Mouse (Mus musculus) hindbrain, embryonic 16.5 days (tissue): ENCODE measurements around the gene Vti1a. TPM values are rescaled to one million over a fixed set of nuclear protein-coding genes. Genes with fewer than 3 reads are reported as not detected.

Source experiments
- ATAC-seq: fragments of 200-750 bp; cut with Nextera tagmentation; 2 replicates; pipeline ENCODE4 v1.8.0; 2017; ENCODE audit warnings: moderate TSS enrichment, moderate library complexity
- H3K27ac ChIP-seq: fragments of 300-500 bp; sonication (generic); 2 replicates; pipeline ENCODE4 v1.5.1; 2014; ENCODE audit warnings: low read depth, mild to moderate bottlenecking, control low read depth, low read length, moderate library complexity
- H3K27me3 ChIP-seq: fragments of 300-500 bp; sonication (generic); replicated peaks from 2 replicates; pipeline ENCODE4 v1.6.1; 2014; ENCODE audit warnings: low read length; ENCODE audit not compliant: control insufficient read depth, insufficient read depth
- H3K36me3 ChIP-seq: fragments of 300-500 bp; sonication (generic); 2 replicates; pipeline ENCODE4 v1.6.1; 2014; ENCODE audit warnings: mild to moderate bottlenecking, low read length, moderate library complexity, mixed read lengths; ENCODE audit not compliant: control insufficient read depth, insufficient read depth
- H3K4me1 ChIP-seq: fragments of 300-500 bp; sonication (generic); 2 replicates; pipeline ENCODE4 v1.6.1; 2014; ENCODE audit warnings: low read depth, low read length; ENCODE audit not compliant: control insufficient read depth, insufficient read depth
- H3K4me2 ChIP-seq: fragments of 300-500 bp; sonication (generic); 2 replicates; pipeline ENCODE4 v1.6.1; 2014; ENCODE audit warnings: mild to moderate bottlenecking, low read length, control low read depth, moderate library complexity
- H3K4me3 ChIP-seq: fragments of 300-500 bp; sonication (generic); 2 replicates; pipeline ENCODE4 v1.5.1; 2014; ENCODE audit warnings: mild to moderate bottlenecking, low read length, control low read depth, moderate library complexity
- H3K9ac ChIP-seq: fragments of 300-500 bp; sonication (generic); 2 replicates; pipeline ENCODE4 v1.6.1; 2014; ENCODE audit warnings: low read depth, mild to moderate bottlenecking, control low read depth, low read length, moderate library complexity
- H3K9me3 ChIP-seq: fragments of 300-500 bp; sonication (generic); 2 replicates; pipeline ENCODE4 v1.6.1; 2014; ENCODE audit warnings: mild to moderate bottlenecking, low read length, moderate library complexity; ENCODE audit not compliant: control insufficient read depth
- WGBS: fragments of 180-500 bp; shearing (Covaris S2); extraction: QIAGEN DNeasy Blood & Tissue Kit; methylation state at CpG from one replicate; pipeline ENCODE4 v1.1.7; 2014; 5-methylcytosine and 5-hydroxymethylcytosine counted together
- polyA plus RNA-seq: library from polyadenylated mRNA; unstranded; fragments of >200 nt; fragmentation: Nextera tagmentation; extraction: Ambion mirVana; gene quantifications from 2 replicates; pipeline ENCODE4 v1.2.1, GENCODE M21; 2015

Vti1a gene
- polyA plus RNA-seq, 1 experiment from 2014 or later, result 37.1 TPM

DNA sequence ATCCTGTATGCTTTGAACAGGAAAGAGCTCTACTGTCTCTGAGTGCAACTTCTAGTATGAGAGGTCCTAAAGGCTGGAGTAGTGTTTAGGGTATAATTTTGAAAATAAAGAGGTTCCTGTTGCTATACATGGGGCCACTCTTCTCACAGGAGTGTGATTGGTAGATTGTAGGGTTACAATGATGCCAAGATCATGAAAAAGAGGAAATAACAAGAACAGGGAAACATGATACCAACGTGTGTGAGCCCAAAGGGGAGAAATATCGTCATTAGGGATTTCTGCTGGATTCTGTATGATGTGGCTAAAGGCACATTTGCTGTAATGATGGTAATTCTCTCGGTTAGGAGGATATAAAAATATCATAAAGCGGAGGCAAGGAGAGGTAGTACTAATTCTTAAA lies 30.1 kb upstream of the Vti1a start:
- Histone ChIP-seq H3K4me1 (no peaks in the 10 kb centered on the region), H3K4me3 (no peak overlapping the region), H3K36me3 (no peaks in the 10 kb centered on the region), H3K4me2 (no peak overlapping the region), H3K9me3 (no peaks in the 10 kb centered on the region), H3K27ac (no peak overlapping the region), H3K9ac (no peak overlapping the region), H3K27me3 (no peaks in the 10 kb centered on the region)
- 92% methylated on average over 4 of the region's 4 CpGs for WGBS
- ATAC-seq, result no peak

DNA sequence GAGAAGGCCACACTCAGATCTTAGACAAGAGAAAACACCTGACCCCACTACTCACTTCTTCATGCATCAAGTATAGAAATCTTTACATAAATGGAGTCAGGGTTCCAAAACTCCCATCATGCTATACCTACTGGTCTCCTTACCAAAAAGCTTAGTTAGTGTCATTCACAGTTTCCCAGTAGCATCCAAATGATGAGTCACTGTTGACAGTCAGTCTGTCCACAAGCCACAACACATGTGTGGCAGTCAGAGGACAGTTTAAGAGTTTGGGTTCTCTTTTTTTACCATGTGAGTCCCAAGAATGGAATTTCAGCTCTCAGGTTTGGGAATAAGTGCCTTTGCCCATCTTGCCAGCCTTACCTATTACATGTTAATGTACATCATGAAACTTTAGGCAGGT lies 27.1 kb upstream of the Vti1a start:
- no peaks in the 10 kb centered on the region; the same call in 1 of the 2 replicates for H3K36me3 ChIP-seq
- no peak overlapping the region for H3K9ac ChIP-seq
- H3K4me3 ChIP-seq, result no peak overlapping the region
- no peaks in the 10 kb centered on the region for H3K9me3 ChIP-seq
- no peaks in the 10 kb centered on the region for H3K4me1 ChIP-seq
- no peak for ATAC-seq
- H3K27me3 ChIP-seq, result no peaks in the 10 kb centered on the region
- H3K4me2 ChIP-seq, result no peak overlapping the region
- no peak overlapping the region for H3K27ac ChIP-seq

- peaks cover 3% of the 10 kb centered on the region; the same call in 1 of the 2 replicates for H3K36me3 ChIP-seq
- H3K4me1 ChIP-seq, result no peaks in the 10 kb centered on the region
- no peaks in the 10 kb centered on the region for H3K9me3 ChIP-seq
- no peak for ATAC-seq
- no peak overlapping the region for H3K9ac ChIP-seq
- WGBS, result 89% methylated on average over 2 of the region's 2 CpGs
- no peaks in the 10 kb centered on the region for H3K27me3 ChIP-seq
- H3K4me2 ChIP-seq, result no peak overlapping the region
- H3K27ac ChIP-seq, result no peak overlapping the region
- H3K4me3 ChIP-seq, result no peak overlapping the region
These were observed 25.3 kb upstream of the Vti1a start for GRCm38 (mm10) chr19:55290621-55291270.

- Histone ChIP-seq H3K36me3 (peaks cover 7% of the 10 kb centered on the region; the same call in 1 of the 2 replicates), H3K27me3 (no peaks in the 10 kb centered on the region), H3K4me1 (no peaks in the 10 kb centered on the region), H3K27ac (no peak overlapping the region), H3K9me3 (no peaks in the 10 kb centered on the region), H3K4me2 (no peak overlapping the region), H3K4me3 (no peak overlapping the region), H3K9ac (no peak overlapping the region)
- WGBS, result 98% methylated on average over 2 of the region's 2 CpGs
- ATAC-seq, result no peak
These were observed 23.8 kb upstream of the Vti1a start for GRCm38 (mm10) chr19:55292210-55292850.

DNA sequence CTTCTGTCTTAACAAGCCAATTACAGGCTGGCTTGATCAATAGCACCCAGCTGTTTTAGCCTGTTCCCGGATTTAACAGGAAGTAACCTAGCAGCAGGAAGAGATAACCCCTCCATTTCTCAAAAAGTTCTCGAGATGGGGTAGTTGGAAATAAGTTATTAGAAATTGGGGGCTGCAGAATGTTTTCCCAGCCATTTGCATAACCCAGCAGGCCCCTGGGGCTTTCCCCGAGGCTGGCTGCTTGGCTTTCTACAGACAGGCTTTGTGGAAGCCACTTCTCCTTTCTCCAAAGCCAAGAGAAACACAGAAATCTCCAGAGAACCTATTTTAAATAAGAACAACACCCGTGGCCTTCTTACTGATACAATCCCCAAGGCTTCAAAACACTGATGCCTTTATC lies 22.9 kb upstream of the Vti1a start:
- H3K4me3 ChIP-seq, result no peak overlapping the region
- WGBS, result 48% methylated on average over 4 of the region's 4 CpGs
- H3K36me3 ChIP-seq, result peaks cover 7% of the 10 kb centered on the region; the same call in 1 of the 2 replicates

GRCm38 (mm10) chr19:55295075-55295474 lies 21.0 kb upstream of the Vti1a start:
- Histone ChIP-seq H3K4me3 (no peak overlapping the region), H3K9ac (no peak overlapping the region), H3K27ac (no peak overlapping the region), H3K36me3 (peaks cover 8% of the 10 kb centered on the region; the same call in 1 of the 2 replicates), H3K27me3 (no peaks in the 10 kb centered on the region), H3K4me1 (no peaks in the 10 kb centered on the region), H3K9me3 (no peaks in the 10 kb centered on the region), H3K4me2 (no peak overlapping the region)
- 93% methylated on average over 9 of the region's 9 CpGs for WGBS
- no peak for ATAC-seq

More for the DNA sequence above, 22.9 kb upstream of the Vti1a start:
- ATAC-seq, result no peak
- Histone ChIP-seq H3K27me3 (no peaks in the 10 kb centered on the region), H3K4me1 (no peaks in the 10 kb centered on the region), H3K4me2 (no peak overlapping the region), H3K9ac (no peak overlapping the region), H3K27ac (no peak overlapping the region), H3K9me3 (no peaks in the 10 kb centered on the region)

- no peaks in the 10 kb centered on the region for H3K9me3 ChIP-seq
- peaks cover 9% of the 10 kb centered on the region; the same call in 1 of the 2 replicates for H3K36me3 ChIP-seq
- no peaks in the 10 kb centered on the region for H3K27me3 ChIP-seq
- 91% methylated on average over 3 of the region's 3 CpGs for WGBS
- no peak for ATAC-seq
- H3K9ac ChIP-seq, result no peak overlapping the region
- no peak overlapping the region for H3K4me2 ChIP-seq
- H3K4me1 ChIP-seq, result no peaks in the 10 kb centered on the region
- no peak overlapping the region for H3K27ac ChIP-seq
- H3K4me3 ChIP-seq, result no peak overlapping the region
These were observed 20.5 kb upstream of the Vti1a start for GRCm38 (mm10) chr19:55295556-55295955.

- Histone ChIP-seq H3K4me2 (no peak overlapping the region), H3K9ac (no peak overlapping the region), H3K36me3 (peaks cover 11% of the 10 kb centered on the region; the same call in 1 of the 2 replicates), H3K4me3 (no peak overlapping the region), H3K27me3 (no peaks in the 10 kb centered on the region), H3K9me3 (no peaks in the 10 kb centered on the region), H3K4me1 (no peaks in the 10 kb centered on the region), H3K27ac (no peak overlapping the region)
- 87% methylated on average over 2 of the region's 2 CpGs for whole genome bisulfite sequencing
- no peak for ATAC-seq
These were observed 19.8 kb upstream of the Vti1a start for GRCm38 (mm10) chr19:55296301-55296700.

DNA sequence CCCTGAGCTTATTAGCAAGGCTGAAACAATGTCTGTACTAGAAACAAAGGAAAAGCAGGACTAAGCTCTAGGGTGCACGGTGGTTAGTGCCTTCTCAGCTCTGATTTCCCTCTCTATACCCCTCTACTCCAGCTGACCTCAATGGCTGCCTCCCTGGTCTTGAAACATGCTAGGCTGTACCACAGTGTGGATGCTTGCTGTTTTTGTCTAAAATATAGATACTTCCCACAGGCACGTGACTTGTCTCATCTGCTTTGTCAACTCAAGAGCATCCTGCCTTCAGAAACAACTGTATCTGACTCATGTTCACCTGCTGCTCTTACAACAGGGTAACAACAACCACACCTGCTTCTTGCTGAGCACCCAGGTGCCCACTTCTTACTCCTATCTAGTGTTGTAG lies 18.6 kb upstream of the Vti1a start:
- H3K27ac ChIP-seq, result no peak overlapping the region
- WGBS, result 95% methylated on average over 2 of the region's 2 CpGs
- no peak overlapping the region for H3K4me2 ChIP-seq
- no peaks in the 10 kb centered on the region for H3K27me3 ChIP-seq
- no peak overlapping the region for H3K4me3 ChIP-seq
- no peak overlapping the region for H3K9ac ChIP-seq
- no peaks in the 10 kb centered on the region for H3K4me1 ChIP-seq
- H3K9me3 ChIP-seq, result no peaks in the 10 kb centered on the region
- no peak for ATAC-seq
- H3K36me3 ChIP-seq, result peaks cover 16% of the 10 kb centered on the region; the same call in 1 of the 2 replicates
